Mouse (Mus musculus) ovary, postnatal 10 days (tissue): Measurements from ENCODE around the gene Fkbp14.

Source experiments
- DNase-seq: peaks from one replicate; pipeline ENCODE4 v3.0.0; 2022; ENCODE audit warnings: low spot score

Gene Fkbp14

DNA sequence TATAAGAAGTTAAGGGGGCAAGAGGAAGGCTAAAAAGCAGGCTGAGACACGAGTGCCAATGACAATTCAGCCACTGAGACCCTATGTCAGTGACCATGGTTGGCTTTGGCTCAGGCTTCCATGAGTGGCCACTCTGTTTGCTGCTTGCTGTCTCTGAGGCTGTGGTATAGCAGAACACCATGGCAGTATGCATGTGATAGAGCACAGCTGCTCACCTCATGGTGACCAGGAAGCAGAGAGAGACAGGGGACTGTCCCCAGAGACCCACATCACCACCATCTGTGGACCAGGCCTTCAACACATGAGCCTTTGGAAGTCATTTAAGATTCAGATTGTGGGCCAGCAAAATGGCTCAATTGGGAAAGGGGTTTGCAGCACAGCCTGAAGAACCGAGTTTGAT, 53.5 kb downstream of the Fkbp14 start:
- DNase-seq, result no peak

DNA sequence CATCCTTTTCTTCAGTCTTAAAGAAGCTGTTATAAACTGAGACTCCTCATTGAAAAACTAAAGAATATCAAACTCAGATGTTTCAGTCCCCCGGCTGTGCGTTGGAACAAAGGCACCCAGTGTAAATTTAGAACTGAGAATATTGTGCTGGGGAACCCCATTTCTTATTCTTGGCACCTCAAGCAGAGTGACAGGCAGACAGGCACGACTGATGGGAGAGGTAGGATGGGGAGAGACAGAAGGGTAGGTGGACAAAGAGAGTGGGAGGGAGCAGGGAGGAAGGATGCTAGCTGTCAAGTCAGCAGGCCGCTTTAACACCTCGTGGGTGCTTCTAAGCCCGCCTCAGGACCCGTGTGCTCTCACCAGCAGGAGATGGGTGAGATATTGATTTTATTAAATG, 54.3 kb downstream of the Fkbp14 start:
- DNase-seq, result no peak

DNA sequence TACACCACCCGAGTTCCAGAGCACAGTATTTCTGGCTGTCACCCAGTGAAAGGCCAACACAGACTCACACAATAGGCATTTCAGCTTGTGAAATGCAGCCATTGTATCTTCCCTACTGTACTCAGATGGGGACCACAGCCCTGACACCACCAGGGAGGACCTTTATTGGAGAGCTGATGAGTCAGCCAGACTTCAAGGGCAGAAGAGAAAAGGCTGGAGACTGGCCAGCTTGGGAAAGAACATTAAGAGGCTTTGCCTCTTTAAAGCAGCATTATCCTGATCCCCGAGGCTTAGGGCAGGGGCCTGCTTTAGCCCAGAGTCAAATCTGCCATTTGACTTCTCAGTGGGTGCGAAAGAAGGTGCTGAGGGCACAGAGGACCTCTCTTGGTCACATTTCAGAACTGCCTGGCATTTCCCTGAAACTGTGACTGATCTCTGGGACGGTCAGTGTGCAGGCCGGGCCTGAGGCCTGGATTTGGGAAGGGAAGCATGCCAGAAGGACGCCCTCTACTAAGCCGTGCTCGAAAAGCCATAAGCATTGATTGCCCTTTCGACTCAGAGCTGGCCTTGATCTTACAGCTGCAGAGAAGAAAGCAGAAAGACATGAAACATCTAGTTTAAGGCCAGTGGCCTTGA, 56.7 kb downstream of the Fkbp14 start:
- DNase-seq, result no peak

DNA sequence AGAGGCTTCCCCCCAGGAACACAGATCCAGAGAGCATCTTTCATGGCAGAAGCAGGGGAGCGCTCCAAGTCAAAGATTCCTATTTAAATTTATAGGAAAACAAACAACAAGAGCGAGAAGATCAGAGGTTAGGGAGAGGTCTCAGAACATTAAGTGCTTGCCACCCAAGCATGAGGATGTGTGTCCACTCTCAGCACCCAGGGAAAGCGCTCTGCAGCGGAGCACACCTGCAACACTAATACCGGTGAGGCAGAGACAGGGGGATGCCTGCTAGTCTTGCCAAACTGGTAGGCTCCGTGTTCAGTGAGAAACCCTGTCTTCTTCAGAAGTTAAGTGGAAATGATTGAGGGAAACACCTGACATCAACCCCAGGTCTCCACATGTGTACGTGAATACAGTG, 57.7 kb downstream of the Fkbp14 start:
- no peak for DNase-seq

DNA sequence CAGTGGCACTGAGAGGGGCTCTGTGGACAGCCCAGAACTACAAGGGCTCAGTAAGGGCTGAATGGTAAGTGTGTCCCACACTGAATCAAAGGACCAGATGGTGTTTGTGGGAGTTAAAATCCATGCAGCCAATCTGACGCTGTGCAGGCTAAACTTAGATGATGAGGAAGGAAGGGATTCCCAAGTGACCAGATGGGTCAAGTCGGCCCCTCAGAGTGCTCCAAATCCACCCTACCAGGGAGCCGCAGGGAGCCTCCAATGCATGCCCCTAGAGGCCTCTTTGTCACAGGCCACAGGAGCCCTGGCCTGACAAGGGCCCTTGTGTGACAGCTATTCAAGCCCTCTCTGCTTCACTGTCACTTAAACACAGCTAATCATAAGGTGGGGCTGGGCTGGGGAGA, 58.3 kb downstream of the Fkbp14 start:
- DNase-seq, result no peak

DNA sequence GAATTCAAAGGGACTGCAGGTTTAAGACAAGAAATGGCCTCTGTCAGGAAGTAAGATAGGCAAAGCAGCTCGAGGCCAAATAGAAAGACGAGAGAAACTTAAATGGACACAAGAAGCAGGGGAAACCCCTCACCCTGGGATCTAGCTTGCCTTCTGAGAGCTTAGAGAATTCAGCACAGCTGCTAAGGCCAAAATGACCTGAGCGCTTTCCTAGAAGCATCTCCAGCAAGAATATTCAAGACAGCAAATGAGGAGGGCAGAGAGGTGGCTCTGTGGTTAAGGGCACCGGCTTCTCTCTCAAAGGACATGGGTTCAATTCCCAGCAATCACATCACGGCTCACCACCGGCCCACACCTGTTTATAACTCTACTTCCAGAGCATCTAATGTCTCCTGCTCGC, 60.1 kb downstream of the Fkbp14 start:
- no peak for DNase-seq

DNA sequence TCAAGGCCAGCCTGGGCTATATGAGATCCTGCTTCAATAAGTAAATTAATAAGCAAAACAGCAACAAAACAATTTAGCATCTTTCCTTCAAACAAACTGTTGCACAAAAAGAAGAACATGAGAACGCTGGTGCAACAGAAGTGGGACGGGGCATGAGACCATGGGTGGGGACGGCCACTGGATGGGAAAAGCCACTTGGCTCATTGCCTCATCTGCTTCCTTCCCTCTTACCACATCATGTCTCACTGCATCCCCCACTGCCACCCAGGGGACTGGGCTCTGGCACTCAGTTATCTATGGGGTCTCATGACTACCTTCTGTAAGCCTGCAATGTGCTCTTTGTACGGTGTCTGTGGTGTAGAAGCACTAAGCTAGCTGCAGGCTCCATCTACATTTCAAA, 61.6 kb downstream of the Fkbp14 start:
- no peak for DNase-seq

DNA sequence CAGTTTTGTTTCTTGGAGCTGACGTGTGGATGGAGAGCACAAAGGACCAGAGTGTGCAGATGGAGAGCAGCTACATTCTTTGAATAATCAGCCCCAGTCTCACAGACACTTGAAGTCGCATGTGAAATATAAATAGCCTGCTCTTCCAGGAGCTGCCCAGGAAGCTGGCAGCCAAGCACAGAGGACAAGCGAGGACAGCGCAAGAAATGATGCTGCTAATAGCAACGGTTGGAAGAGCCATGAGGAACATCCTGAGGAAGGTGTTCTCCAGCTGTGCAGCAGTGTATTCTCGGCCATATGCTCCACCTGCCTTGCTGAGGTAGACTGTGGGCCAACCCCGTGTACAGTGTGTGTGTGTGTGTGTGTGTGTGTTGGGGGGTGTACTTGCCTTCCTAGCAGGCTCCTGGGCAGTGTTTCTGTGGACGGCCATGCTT, 66.0 kb downstream of the Fkbp14 start:
- DNase-seq, result no peak

DNA sequence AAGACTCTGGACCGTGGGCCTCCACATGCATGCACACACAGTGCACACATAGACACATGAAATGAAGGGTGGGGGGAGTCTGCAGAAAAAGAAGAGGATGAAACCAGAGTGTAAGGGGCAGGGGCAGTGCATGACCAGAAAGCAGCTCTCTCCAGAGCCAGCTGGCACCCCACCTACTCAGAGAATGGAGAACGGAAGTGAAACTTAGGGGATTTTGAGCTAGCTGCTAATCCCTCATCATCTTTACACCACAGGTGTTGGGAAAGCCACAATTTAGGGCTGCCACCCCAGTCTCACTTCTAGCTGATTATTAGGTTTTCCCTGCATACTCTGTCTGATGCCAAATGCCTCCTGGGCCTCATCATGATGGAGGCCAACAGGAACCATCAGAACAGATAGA, 66.9 kb downstream of the Fkbp14 start:
- no peak for DNase-seq

DNA sequence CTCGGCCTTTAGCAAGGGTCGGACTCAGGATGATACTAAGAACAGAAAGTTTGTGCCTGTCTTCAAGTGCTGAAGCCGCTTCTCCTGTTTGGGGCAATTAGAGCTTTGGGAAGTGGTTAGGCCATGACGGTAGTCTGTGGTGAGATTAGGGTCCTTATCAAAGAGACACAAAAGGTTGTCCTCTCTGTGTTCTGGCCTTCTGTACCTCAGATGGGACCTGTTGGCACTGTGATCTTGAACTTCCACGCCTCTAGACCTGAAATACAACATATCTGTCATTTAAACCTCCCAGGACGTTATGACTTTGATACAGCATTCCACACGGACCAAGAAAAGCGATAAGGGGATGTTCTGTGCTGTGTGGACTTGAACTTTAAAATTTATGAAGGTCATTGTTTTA, 68.4 kb downstream of the Fkbp14 start:
- DNase-seq, result no peak
